Mouse (Mus musculus) c-Kit-positive CD71-positive TER-119-positive erythroid progenitor cells, embryonic 14.5 days (primary cell): Measurements from ENCODE around the gene Gm30083.
A peak's percentile ranks its signal among the peaks of the same experiment; 100 is the strongest.

Experiments used
- DNase-seq: peaks from one replicate; pipeline ENCODE4 v3.0.0-alpha.2; 2013; ENCODE audit warnings: low spot score

The Gm30083 gene

DNA sequence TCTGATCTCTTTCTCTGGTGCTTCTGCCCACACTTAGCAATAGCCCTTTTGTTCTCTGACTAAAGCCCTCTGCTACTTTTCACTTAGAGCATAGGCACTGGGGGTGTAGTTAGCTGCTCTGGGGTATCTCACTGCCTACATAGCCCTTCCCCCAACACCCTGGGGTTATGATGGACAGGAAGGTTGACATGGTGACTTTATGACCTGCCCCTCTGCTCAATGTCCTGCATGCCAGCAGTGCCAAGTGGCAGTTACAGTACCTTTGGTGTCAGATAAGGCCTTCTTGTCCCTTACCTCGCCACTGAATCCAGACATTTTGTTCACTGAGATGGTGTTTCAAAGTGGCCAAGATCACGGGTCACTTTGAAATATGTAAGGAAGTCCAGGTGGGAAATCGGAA, at the start of gene Gm30083:
Gene Gm30083 (minus strand): TSS at position 120 of the 400 bp plus-strand sequence.
- no peak for DNase-seq

DNA sequence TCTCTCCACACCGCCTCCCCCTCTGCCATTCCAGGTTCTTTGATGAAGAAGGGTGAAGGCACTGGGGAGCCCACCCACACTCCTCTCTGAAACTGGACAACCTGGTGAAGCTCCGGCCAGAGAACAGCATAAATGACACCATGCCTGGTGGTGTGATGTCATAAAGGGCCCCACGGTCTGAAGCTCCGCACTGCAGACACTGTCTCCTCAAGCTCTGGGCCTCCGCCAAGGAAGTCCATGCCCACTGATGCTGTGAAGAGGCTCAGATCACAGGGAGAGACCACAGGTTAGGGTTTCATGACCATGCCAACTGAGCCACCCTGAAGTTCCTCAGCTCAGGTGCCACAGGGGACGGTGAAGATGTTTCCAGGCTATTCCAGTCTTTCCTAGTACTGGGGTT, 37.5 kb upstream of the Gm30083 start, which contains the start of gene Antxrl:
Gene Antxrl (plus strand): TSS at position 192 of the 400 bp plus-strand sequence.
- no peak for DNase-seq

DNA sequence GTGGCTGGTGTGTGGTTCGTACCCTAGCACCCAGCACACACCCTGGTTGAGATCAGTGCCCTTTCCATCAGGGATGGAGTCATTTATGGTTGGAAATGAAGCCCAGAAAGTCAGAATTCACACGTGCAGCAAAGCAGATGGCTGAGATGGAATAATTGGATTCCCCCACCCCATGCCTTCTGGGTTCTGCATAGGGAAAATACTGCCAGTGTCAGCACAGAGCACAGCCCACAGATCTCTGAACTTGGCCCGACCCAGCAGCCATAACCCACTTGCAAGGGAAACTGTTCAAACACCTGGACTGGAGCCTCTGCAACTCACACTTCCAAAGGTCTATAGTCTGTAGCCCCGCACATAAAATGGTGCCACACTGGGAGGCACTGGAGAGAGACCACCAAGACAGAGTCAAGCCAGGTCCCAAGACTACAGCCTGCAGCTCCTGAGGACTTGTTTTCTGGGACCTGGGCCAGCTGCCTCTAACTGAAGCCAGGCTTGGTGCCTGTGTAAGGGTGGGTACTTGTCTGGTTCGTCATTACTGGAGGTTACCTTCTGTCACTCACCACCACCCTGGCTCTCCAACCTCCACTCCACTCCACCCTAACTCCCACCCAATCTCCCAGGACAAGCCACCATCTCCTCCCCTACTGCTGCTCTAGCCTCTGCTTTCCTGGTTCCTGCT, 35.3 kb upstream of the Gm30083 start:
- no peak for DNase-seq

DNA sequence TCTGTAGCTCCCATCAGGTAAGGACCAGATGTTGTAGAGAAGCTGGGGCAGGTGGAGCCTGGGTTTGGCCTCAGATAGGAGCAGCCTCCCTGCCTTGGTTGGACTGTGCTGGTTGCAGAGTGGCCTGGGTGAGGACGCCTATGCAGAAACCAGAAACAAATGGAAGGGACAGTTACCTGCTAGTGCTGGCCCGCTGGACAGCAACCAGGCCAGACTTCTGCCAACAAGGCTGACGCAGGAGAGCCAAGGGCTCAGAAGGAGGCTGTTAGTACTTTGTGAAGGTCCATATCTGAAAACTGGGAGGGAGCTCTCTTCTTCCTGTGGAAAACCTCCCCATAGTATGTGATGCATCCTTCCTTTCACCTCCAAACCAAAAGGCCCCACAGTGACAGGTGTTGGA, 28.4 kb upstream of the Gm30083 start:
- DNase-seq: no peak

DNA sequence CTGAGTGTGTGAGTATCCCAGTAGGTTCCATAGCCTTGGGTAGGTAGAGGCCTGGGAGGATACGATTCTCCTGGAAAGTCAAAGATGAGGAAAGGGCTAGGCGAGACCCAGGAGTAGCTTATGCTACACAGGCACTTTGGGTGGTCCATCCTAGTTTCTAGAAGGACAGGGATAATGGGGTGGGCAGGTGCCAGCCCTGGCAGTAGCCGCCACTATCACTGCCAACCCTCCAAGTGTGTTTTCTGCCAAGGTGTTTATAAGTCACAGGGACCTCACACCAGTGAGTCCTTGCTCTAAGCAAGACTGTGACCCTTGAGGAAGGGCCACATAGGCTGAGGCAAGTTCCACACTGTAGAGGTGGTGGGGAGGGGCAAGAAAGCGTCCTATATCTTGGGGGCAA, 26.3 kb upstream of the Gm30083 start:
- DNase-seq: no peak

DNA sequence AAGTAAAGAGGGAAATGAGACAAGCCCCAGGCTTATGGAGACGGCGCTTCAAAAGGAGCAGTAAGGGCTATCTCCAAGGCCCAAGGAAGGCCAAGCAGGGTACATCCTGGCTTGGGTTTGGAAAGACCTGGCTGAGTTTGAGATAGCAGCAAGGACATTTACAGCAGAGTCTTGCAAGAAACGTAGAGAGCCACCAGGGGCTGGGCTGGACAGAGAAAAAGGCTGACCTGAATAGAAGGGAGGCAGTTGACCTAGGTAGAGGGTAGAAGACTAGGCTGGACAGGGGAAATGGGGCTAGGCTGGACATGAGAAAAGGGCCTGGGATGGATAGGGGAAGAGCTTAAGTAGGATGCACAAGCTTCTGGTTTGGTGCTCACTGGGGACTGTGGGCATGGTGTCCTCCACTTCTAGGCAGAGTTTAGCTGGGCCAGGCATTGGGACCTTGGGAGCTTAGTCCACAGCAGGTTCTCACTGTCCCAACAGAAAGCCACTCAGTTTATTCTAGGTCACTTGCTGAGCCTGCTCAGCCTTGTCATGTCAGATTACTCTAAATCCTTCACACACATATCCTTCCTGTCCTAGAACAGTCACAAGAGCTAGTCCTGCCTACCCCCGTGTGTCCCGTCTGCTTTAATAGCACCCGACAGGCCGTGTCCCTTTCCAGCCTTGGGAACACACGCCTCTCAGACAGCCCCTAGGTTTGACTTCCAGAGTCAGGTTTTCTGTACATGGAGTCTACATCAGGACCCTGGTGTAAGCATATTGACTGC, 19.0 kb upstream of the Gm30083 start:
- no peak for DNase-seq

DNA sequence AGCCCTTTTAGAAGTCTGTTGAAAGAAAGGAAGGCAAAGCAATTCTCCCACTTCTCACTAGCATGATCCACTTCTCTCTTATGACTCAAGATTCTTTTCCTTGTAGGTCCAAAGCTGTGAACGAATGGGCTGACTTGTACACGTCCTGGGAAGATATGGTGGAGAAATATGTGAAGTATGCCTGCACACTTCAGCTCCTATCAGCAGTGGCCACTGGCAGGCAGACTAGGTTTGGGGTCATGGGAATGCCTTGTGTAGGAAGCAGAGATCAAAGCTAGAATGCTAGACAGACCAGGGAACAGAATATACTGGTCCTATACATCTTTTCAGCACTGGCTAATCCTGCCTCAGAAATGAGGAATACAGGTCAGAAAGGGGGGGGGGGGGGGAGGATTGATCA, 11.7 kb upstream of the Gm30083 start:
- DNase-seq: no peak

DNA sequence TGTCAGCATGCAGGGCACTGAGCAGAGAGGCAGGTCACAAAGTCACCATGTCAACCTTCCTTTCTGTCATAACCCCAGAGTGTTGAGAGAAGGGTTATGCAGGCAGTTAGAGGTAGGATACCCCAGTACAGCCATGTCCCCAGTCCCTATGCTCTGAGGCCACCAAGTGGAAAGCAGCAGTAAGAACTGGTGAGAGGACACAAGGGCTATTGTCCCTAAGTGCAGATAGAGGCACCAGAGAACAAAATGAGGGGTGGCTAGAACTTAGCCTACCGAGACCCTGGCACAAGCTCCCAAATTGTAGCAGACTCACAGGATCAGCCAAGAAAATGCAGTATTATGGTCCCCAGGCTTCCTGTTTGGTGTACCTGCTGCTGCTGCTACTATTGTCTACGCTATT, 2.0 kb upstream of the Gm30083 start:
- no peak for DNase-seq

DNA sequence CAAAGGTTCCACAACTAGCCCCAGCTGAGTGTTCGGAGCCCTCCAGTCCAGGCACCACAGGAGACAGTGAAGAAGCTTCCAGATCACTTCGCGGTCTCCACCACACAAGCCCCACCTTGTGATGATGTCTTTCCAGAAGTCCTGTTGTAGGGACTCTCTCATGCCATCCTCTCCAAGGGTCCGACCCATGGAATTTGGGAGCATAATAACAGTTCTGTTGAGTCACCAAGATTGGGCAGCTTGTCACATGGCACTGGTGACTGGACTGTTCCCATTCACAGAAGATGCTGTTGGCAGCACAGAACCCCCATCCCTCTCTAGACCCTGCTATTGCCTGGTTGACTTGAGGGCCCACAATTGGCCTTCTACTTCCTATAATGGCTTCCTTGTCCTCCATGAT, 1.4 kb upstream of the Gm30083 start, which contains the start of gene Gm5460:
Gene Gm5460 (plus strand): TSS at position 378 of the 400 bp plus-strand sequence.
- no peak for DNase-seq

DNA sequence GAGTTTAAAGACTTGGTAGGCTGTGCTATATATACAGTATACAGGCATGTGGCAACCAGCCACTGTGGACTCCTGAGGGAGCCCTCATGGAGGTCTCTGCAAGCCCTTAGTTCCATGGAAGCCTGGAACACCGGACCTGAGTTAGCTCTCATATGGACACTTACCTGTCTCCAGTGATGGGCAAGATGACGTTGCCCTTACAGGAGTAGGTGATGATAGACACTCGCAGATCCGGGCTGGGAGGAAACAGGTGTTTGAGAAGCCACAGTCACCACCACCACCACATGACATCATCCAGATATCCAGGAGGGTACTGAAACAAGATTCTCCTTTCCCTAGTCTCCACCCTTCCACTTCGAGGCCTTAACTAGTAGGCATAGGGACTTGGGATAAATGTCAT, 12.6 kb downstream of the Gm30083 start:
- DNase-seq: no peak

DNA sequence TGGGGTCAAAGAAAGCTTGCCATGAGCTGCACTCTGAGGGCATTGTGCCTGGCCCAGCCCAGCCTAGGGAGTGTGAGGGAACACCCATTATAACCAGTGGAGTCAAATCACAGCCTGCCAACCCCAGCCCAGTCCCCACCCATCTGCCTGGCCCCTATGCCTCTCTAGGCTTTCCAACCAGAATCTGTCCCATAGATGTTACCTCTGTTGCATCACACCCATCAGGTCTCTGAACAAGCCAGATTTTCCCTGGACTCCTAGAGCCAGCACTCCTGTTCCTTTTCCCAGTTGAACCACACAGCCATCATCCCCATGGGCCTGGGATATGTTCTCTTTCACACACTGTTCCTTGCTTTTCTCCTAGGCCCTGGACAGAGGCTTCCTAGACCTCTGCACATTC, 13.5 kb downstream of the Gm30083 start:
- no peak for DNase-seq

DNA sequence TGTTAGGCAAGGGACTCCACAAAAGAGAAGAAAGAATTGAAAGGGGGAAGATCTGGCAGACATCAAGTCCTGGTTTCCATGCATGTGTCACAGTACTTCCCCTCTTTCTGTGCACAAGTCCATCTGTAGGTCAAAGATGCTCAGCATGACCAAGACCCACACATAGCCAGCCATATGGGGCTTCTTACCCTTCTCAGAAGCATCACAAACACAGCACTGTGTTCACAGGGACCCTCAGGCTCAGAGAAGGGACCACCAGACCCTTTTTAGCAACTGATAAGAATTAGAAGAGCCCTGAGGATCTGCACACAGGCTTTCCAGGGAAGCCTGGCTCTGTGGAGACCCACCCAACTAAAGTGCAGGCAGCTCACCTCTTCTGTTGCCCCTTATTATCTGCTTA, 14.9 kb downstream of the Gm30083 start:
- no peak for DNase-seq

DNA sequence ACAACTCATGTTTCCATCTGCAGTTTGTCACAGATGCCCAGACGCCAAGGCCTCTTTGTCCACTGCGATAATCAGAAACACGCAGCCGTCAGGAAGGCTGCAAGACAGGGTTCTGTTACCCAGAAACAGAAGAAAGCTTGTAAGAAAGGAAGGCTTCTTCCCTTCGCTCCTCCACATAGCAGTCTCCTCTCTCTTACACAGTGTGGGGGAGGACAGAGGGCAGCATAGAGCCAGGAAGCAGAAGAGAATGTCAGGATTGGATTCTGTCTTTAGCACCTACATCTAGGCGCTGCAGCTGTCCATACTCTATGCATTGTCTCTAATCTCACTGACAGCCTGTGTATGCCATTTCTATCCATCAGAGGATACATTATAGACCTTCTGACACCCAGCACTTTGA, 17.6 kb downstream of the Gm30083 start:
- no peak for DNase-seq

DNA sequence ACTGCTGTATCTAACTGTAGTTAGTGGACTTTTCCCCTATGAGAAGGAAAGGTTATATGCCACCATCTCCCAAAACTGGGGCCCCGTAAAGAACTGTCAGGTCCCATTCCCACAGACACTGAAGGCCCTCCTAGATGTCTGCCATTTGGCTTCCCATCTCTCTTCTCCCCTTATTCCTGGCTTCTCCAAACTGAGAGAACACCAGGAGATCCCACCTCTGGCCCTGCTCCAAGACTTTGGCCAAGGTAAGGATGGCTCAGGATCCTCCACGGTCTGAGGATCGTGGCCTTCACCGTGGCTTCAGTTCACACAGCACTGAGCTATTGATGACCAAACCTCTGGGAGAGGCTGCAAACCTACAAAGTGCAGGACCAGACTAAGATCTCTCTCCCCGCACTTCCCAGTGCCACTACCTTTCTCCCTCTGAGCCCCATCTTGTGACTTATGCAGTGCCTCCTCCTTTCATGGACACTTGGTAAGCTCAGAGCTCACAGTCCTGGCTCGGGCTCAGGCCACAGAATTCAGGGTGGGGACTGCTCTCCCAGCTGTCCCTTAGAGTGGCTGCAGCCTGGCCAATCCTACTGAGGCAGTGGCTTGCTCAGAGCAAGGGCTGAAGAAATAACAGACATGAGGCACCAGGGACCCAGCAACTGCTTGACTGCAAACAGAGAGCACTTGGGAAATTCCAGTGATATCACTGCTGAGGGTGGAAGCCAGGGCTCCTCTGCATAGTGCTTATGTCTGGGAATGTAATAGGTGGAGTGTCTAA, 21.3 kb downstream of the Gm30083 start:
- no peak for DNase-seq

DNA sequence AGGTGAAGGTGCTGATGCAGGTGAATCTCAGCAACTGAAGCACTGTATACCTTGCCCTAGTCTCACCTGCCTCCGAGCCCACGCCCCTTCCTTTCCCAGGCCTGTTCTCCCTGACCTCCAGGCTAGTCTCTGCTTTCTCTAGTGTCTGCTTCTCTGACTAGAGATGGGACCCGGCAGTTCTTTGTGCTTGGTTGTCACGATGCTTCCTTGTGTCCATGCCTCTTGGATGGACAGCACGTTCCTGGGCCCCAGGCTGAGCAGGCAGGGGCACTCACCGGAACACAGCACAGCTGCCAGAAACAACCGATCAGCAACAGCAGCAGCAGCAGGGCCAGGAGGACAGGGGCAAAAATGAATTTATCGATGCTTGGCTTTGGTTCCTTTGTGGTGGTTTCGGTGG, 21.9 kb downstream of the Gm30083 start:
- no peak for DNase-seq

DNA sequence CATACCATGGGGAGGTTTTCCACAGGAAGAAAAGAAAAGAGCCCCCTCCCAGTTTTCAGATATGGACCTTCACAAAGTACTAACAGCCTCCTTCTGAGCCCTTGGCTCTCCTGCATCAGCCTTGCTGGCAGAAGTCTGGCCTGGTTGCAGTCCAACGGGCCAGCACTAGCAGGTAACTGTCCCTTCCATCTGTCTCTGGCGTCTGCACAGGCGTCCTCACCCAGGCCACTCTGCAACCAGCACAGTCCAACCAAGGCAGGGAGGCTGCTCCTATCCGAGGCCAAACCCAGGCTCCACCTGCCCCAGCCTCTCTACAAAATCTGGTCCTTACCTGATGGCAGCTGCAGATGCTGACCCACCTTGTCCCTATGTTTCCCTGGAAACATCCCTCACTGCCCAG, 23.0 kb downstream of the Gm30083 start:
- no peak for DNase-seq

DNA sequence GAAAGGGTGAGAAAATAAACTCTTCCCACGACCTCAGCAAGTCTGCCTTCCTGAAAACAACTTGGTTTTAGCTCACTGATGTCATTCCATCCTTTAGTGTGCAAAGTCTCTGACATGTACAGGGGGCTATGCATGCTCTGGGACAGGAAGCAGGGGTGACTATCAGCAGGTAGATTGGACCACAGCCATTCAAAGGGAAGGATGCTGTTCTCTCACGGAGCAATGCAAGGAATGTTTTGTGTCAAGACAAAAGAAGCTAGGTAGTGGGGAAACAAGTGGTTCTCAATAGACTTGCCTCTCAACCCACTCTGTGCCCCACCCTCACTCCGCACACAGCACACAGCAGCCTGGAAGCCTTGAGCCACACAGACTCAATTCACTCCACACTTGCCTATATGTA, 25.8 kb downstream of the Gm30083 start:
- no peak for DNase-seq

DNA sequence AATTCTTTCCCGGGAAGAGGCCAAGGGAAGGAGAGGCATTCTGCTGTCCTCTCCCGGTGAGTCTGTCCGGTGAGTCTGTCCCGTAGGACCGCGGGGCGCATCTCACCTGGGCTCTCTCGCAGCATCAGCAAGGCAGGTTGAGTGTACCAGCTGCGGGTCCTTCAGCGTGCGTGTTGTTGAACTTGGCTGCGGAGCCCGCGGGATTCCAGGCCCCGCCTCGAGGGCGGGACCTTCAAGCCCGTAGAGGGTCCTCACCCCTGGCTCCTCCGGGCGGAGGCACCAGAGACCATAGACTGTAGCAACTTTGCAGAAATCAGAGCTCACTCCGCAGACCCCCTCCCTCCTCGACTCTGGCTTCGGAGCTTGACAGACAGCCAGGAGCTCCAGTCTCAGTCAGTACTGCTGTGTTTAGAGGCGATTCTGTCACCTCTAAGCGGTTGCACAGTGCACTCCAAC, 36.4 kb downstream of the Gm30083 start, which contains the start of gene Zfp488:
Gene Zfp488 (minus strand): TSS at position 161 of the 456 bp plus-strand sequence.
- DNase-seq: no peak

DNA sequence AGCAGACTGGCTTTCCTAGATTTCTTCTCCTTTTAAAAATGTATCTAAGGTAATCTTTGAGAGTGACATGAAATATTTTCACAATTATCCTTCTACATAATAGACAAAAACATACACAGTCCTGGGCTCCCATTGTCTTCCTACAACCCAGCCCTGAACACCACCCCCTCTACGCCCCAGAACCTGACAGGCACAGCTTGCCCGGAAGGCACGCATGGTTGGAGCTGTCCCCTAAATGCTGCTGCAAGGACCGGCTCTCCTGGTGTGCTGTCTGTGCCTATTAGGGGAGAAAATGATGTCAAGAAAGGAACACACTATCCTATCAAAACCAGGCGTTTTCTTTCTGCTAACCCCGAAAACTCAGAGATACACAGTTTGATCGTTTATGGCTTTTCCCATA, 37.2 kb downstream of the Gm30083 start:
- DNase-seq: no peak

DNA sequence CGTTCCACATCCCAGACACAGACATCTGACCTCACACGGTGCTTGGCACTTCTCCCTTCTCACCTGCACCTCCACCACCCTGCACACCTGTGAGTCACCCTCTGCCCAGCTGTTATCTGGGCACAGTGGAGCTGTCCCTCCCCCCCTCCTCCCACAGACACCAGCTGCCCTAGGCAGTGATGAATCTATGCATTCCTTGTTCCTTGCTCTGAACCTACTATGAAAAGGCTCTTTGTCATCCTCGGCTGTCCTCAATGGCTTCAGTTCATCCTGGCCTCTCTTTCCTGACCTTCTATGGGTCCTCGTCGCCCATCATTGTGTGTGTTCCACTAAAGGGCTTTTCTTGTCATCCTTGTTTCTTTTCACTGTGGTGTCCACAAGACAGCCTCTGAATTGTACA, 40.2 kb downstream of the Gm30083 start:
- no peak for DNase-seq

DNA sequence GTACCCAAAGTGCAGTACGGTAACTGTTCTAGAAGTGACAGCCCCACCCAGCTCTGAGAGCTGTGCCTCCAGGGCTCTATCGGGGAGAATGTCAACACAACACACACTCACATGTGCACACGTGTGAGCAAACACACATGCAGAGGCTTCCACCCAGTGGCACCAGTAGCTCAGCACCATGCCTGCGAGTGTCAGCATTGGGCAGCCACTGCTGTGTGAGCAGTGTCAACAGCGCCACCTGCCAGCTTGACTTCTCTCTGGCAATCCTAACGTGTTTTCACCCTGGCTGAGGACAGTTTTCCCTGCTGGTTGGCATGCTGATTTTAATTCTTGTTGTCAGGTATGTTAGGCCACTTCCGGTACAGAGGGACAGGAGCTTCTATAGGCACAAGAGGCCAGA, 42.3 kb downstream of the Gm30083 start:
- no peak for DNase-seq

DNA sequence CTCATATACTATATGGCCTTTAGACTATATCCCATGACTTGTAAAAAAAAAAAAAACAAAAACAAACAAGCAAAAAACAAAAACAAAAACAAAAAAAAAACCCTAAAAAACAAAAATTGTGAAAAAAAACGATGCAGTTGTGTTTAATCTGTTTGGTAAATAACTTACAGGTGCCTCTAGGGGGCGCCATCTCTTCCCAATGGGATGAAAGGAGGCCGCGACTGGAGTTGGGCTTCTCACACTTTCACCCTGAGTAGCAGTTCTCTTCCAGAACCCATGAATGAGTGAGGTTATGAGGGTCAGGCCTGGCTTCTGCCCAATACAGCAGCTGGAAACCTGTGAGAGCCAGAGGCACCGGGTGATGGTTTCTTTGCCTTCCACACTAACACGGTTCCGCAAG, 49.3 kb downstream of the Gm30083 start:
- no peak for DNase-seq

DNA sequence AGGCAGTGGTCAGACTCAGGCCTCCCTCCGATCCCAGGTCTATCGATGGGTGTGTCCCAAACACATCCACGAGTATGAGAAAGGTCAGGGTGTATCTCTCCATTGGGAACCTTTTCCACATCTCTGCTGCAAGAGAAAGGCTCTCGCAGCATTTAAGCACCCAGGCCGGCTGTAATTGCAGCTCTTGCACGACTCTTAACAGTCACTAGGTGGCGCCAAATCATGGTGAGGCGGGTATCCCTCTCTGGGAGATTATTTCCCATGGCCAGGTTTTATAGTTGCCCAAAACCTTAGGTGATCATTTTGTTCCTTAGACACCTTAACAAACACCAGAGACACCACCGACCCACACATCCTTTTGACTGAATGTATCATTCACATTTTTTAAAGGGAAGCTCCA, 55.6 kb downstream of the Gm30083 start:
- DNase-seq: peak; percentile 7
